Comparison of ENCODE assay signal across 12 mouse cellular contexts in the genomic region with DNA sequence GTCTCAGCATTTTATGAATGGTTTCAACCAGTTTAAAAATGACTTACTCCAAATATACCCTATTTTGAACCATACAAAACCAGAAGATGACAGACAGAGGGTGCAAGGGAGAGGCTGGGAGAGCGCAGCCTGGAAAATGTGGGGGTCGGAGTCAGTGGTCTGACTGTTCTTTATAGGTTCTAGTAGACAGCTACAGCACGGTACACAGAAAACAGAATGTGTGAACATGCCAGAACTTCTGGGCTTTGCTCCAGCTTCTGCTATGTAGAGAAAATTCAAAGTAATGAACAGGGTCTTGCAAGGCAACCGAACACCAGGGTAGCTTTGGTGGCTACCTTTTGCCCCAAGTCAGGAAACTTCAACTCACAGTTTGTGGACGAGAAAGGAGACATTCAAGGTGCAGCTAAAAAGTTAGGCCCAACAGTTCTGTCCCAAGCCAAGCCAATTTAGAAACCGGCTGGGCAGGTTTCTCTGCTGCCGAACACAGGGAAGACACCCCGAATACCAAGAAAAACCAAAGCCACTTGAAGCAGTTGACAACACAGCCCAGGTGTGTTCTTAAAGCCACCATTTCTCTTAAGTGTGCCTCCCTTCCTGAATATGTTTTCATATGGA. TPM values are rescaled to one million over a fixed set of nuclear protein-coding genes. Genes with fewer than 3 reads are reported as not detected.
DNase-seq lines count a peak whose midpoint lies in the region; ATAC-seq and TF ChIP-seq lines count a peak whose summit lies in the region.
"Had no signal": no experiment of that assay in that cellular context is flagged by ENCODE, and none has a peak within 500 bp of the region (broad histone marks: within the 10 kb centered on the region; RNA-seq: fewer than 3 reads in every experiment).

No protein-coding gene starts in this region.

- no peaks in the 10 kb centered on the region for H3K4me1 ChIP-seq in kidney, embryonic 14.5 days (ENCODE audit: control insufficient read depth, insufficient read depth, low read length)
- H3K4me1 ChIP-seq in thymus, adult 2 months (replicated peaks; ENCODE audit: control insufficient read depth, insufficient read depth, low read length): peaks cover 10% of the 10 kb centered on the region
- H3K4me1 ChIP-seq: embryonic facial prominence, embryonic 12.5 days had no signal

- no peak for TF ChIP-seq CTCF in thymus, adult 2 months (IDR thresholded peaks at IDR 0.05; ENCODE audit: borderline replicate concordance, control insufficient read depth, extremely low read depth, insufficient read depth, low read length, poor library complexity)

- no peak overlapping the region for H3K9ac ChIP-seq in kidney, embryonic 14.5 days (ENCODE audit: low read depth, low read length)
- H3K9ac ChIP-seq: embryonic facial prominence, embryonic 12.5 days; hindbrain, embryonic 13.5 days; midbrain, embryonic 13.5 days had no signal

- no peaks in the 10 kb centered on the region for H3K27me3 ChIP-seq in kidney, embryonic 14.5 days (ENCODE audit: control insufficient read depth, insufficient read depth, low read length)
- H3K27me3 ChIP-seq in thymus, adult 2 months (ENCODE audit: control insufficient read depth, insufficient read depth, low read length): no peaks in the 10 kb centered on the region
- H3K27me3 ChIP-seq: embryonic facial prominence, embryonic 12.5 days; hindbrain, embryonic 13.5 days; midbrain, embryonic 13.5 days had no signal

- H3K27ac ChIP-seq in kidney, embryonic 14.5 days (ENCODE audit: low read depth, low read length): no peak overlapping the region
- H3K27ac ChIP-seq in thymus, adult 2 months (ENCODE audit: control insufficient read depth, insufficient read depth, low read length): no peak overlapping the region
- H3K27ac ChIP-seq: embryonic facial prominence, embryonic 12.5 days; hindbrain, embryonic 13.5 days; midbrain, embryonic 13.5 days had no signal

- no peak overlapping the region for H3K4me2 ChIP-seq in kidney, embryonic 14.5 days (replicated peaks; ENCODE audit: low read depth, low read length)
- H3K4me2 ChIP-seq: embryonic facial prominence, embryonic 12.5 days; hindbrain, embryonic 13.5 days; midbrain, embryonic 13.5 days had no signal

- WGBS in kidney, embryonic 14.5 days: 83% methylated on average over 8 of the region's 8 CpGs
- WGBS in thymus, adult 2 months: 44% methylated on average over 8 of the region's 8 CpGs

- peaks cover 50% of the 10 kb centered on the region for H3K36me3 ChIP-seq in kidney, embryonic 14.5 days (ENCODE audit: control insufficient read depth, insufficient read depth, low read length)
- H3K36me3 ChIP-seq in thymus, adult 2 months (ENCODE audit: control insufficient read depth, insufficient read depth, low read length): peaks cover 15% of the 10 kb centered on the region

- no peak for TF ChIP-seq POLR2A in thymus, adult 2 months (IDR thresholded peaks at IDR 0.05; ENCODE audit: control insufficient read depth, extremely low read depth, insufficient read depth, low read length, poor library complexity)

- no peak for ATAC-seq in kidney, embryonic 14.5 days (ENCODE audit: low FRiP score, low TSS enrichment)
- ATAC-seq: midbrain, embryonic 13.5 days had no signal

- no peaks in the 10 kb centered on the region for H3K9me3 ChIP-seq in kidney, embryonic 14.5 days (ENCODE audit: control insufficient read depth, low read length)
- H3K9me3 ChIP-seq: embryonic facial prominence, embryonic 12.5 days; hindbrain, embryonic 13.5 days; midbrain, embryonic 13.5 days had no signal

- DNase-seq in cerebellum, adult 9-11 months: peak; percentile 35
- DNase-seq in cerebellum, adult 9-10 months: no peak
- DNase-seq in kidney, adult 11 months: peak; percentile 30
- peak; percentile 23 to 48 for DNase-seq in urinary bladder, postnatal 36 days (ENCODE audit: low spot score in 2 of 2)
- no peak for DNase-seq in urinary bladder, postnatal 4 days (ENCODE audit: low spot score in 2 of 2)
- no peak for DNase-seq in ovary, adult 18-20 months (ENCODE audit: low spot score)
- no peak for DNase-seq in thymus, adult 2 months
- DNase-seq: gastrocnemius, postnatal 36 days had no signal

- no peak overlapping the region for H3K4me3 ChIP-seq in kidney, embryonic 14.5 days (ENCODE audit: low read length)
- H3K4me3 ChIP-seq in thymus, adult 2 months (ENCODE audit: control insufficient read depth, insufficient read depth, low read length): no peak overlapping the region
- H3K4me3 ChIP-seq: embryonic facial prominence, embryonic 12.5 days; hindbrain, embryonic 13.5 days; midbrain, embryonic 13.5 days had no signal

RNA-seq across cellular contexts. Expression of gene Bola3, which starts 43.3 kb away (rescaled TPM):
- polyA plus RNA-seq in kidney, embryonic 14.5 days (2014; fragmentation: Nextera tagmentation; extraction: Ambion mirVana): 142 and 182 TPM in 2 replicates
- 10.6 and 13.6 TPM in 2 replicates for polyA plus RNA-seq in thymus, adult 2 months (2012; rRNA removed)

Comparison
In these comparisons a context has a peak if more than half of its experiments do, and no peak if none do; other contexts are left out.
1. DNase-seq: peak in cerebellum, adult 9-11 months (single experiment), kidney, adult 11 months (single experiment) and urinary bladder, postnatal 36 days (2 of 2); none in cerebellum, adult 9-10 months (single experiment), urinary bladder, postnatal 4 days (0 of 2), ovary, adult 18-20 months (single experiment) and thymus, adult 2 months (single experiment).